Mouse (Mus musculus) lung, postnatal 0 days (tissue): Measurements from ENCODE around the gene Crygn.

Source experiments
- CTCF ChIP-seq: IDR thresholded peaks from 2 replicates; pipeline ENCODE4 v1.5.1; 2016; ENCODE audit warnings: antibody characterized with exemption, mild to moderate bottlenecking
- EP300 ChIP-seq: IDR thresholded peaks from 2 replicates; pipeline ENCODE4 v1.6.1; 2016; ENCODE audit warnings: antibody characterized with exemption, mild to moderate bottlenecking, control low read depth

- TF ChIP-seq CTCF (no peak), EP300 (no peak)
Measured at GRCm38 (mm10) chr5:24756931-24757330, 877 bp downstream of the Crygn start.
